Mouse (Mus musculus) E14TG2a.4 (cell line): ENCODE results near the gene Hist1h2bh.

Experiments used
- H3K27me3 ChIP-seq: 2 replicates; pipeline ENCODE4 v1.6.1; 2014; ENCODE audit warnings: low read length, control low read depth; ENCODE audit not compliant: insufficient read depth
- H3K36me3 ChIP-seq: 2 replicates; pipeline ENCODE4 v1.6.1; 2014; ENCODE audit warnings: low read length, control low read depth; ENCODE audit not compliant: insufficient read depth
- H3K4me1 ChIP-seq: replicated peaks from 2 replicates; pipeline ENCODE4 v1.6.1; 2014; ENCODE audit warnings: low read depth, low read length, control low read depth
- H3K4me3 ChIP-seq: replicated peaks from 2 replicates; pipeline ENCODE4 v1.5.1; 2014; ENCODE audit warnings: mild to moderate bottlenecking, low read length
- H3K9me3 ChIP-seq: 2 replicates; pipeline ENCODE4 v1.6.1; 2014; ENCODE audit warnings: low read length, control low read depth
- CTCF ChIP-seq: conservative IDR thresholded peaks from 2 replicates; pipeline ENCODE4 v1.5.1; 2014; ENCODE audit warnings: low read length
- NANOG ChIP-seq: IDR thresholded peaks from 2 replicates; pipeline ENCODE4 v1.6.1; 2014; ENCODE audit warnings: borderline replicate concordance, low read length, mixed read lengths
- POU5F1 ChIP-seq: IDR thresholded peaks from 2 replicates; pipeline ENCODE4 v1.6.1; 2014; ENCODE audit warnings: low read length, borderline replicate concordance

The Hist1h2bh gene

DNA sequence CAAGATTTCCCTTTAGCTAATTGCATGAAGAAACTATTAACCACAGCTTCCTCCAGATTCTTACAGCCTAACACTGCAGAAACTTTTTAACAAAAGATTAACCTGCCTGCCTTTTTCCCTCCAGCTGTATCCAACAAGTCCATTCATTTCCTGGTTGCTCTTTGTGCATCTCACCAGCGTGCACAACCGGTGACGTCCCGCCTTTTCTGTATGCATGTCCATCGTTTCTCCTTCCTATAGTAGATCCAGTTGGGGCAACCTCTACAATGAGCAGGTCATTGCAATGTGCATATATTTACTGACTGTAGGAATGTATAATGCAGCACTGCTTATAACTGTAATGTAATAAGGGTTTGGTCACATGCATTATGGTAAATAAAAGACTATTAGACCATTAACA is 19.2 kb downstream of the Hist1h2bh start:
- TF ChIP-seq NANOG (no peak), POU5F1 (no peak), CTCF (no peak)
- no peak overlapping the region for H3K4me3 ChIP-seq
- peaks cover 42% of the 10 kb centered on the region for H3K4me1 ChIP-seq
- no peaks in the 10 kb centered on the region for H3K27me3 ChIP-seq
- no peaks in the 10 kb centered on the region for H3K36me3 ChIP-seq
- no peaks in the 10 kb centered on the region for H3K9me3 ChIP-seq

DNA sequence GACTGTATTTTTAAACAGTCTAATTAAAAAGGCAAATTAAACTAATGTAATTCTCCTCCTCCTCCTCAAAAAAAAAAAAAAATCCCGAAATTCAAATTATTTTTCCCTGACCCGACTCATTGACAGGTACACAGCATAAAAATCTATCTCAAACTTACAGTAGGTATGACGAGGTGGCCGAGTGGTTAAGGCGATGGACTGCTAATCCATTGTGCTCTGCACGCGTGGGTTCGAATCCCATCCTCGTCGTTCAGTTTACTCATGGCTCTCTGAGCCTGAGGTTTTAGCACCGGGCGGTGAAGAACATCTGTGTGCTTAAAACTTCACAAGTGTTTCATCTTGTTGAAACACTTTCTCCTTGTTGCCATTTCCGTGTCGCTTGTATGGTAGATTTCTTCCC is 21.5 kb downstream of the Hist1h2bh start:
- TF ChIP-seq NANOG, result no peak
- no peak for TF ChIP-seq POU5F1
- no peak for TF ChIP-seq CTCF
- H3K9me3 ChIP-seq, result no peaks in the 10 kb centered on the region
- no peaks in the 10 kb centered on the region for H3K36me3 ChIP-seq
- peaks cover 34% of the 10 kb centered on the region for H3K4me1 ChIP-seq
- H3K4me3 ChIP-seq, result peak overlapping the region; percentile 67
- H3K27me3 ChIP-seq, result no peaks in the 10 kb centered on the region

DNA sequence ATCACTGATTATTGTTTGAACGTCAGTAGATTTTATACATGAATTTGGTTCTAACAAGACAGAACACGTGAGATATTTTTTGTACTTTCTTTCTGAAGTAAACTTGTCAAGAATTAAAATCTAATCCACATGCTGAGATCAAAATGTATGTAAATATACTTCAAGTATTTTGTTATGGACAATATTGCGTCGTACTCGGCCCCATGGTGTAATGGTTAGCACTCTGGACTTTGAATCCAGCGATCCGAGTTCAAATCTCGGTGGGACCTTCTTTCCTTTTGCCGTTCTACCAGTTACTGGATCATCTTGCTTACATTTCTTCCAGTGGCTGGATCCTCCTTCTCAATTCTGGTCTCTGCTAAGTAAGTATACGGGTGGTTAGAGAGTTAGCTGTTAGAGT is 23.8 kb downstream of the Hist1h2bh start:
- no peaks in the 10 kb centered on the region for H3K9me3 ChIP-seq
- H3K4me1 ChIP-seq, result peaks cover 42% of the 10 kb centered on the region
- no peaks in the 10 kb centered on the region for H3K36me3 ChIP-seq
- no peak for TF ChIP-seq NANOG
- no peak for TF ChIP-seq CTCF
- no peak for TF ChIP-seq POU5F1
- H3K27me3 ChIP-seq, result no peaks in the 10 kb centered on the region
- peak overlapping the region; percentile 85 for H3K4me3 ChIP-seq

DNA sequence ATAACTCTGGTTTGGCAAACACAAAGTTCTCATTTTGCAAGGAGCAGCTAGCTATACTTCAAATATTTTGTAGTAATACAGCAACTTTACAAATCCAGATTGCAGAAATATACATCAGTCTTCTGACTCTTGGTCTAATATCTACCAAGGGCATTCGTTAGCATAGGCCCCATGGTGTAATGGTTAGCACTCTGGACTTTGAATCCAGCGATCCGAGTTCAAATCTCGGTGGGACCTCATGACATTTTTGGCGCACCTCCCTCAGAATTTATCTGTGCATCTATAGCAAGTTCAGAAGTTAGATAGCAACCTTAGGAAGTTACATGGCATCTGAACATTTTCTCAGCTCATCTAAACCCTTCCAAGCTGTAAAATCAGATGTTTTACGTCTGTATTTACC is 24.3 kb downstream of the Hist1h2bh start:
- Histone ChIP-seq H3K27me3 (no peaks in the 10 kb centered on the region), H3K4me3 (peak overlapping the region; percentile 85), H3K4me1 (peaks cover 47% of the 10 kb centered on the region), H3K36me3 (no peaks in the 10 kb centered on the region), H3K9me3 (no peaks in the 10 kb centered on the region)
- TF ChIP-seq CTCF (no peak), POU5F1 (no peak), NANOG (no peak)

DNA sequence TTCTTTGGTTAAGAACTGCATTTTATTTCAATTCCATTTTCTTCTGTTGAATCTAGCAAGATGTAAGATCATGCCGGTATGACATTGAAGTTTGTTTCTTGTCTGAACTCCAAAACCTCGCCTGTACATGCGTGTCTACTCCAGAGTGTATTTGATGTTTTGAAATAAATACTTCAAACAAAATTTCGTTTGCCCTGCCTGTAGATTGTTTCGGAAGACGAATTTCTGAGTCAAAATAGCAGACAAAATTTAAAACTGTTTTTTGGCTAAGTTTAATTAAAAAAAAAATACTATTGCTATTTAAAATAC is 24.9 kb downstream of the Hist1h2bh start:
- peaks cover 53% of the 10 kb centered on the region for H3K4me1 ChIP-seq
- H3K4me3 ChIP-seq, result peak overlapping the region; percentile 85
- H3K36me3 ChIP-seq, result no peaks in the 10 kb centered on the region
- TF ChIP-seq POU5F1 (no peak), NANOG (no peak)
- no peaks in the 10 kb centered on the region for H3K27me3 ChIP-seq
- H3K9me3 ChIP-seq, result no peaks in the 10 kb centered on the region

DNA sequence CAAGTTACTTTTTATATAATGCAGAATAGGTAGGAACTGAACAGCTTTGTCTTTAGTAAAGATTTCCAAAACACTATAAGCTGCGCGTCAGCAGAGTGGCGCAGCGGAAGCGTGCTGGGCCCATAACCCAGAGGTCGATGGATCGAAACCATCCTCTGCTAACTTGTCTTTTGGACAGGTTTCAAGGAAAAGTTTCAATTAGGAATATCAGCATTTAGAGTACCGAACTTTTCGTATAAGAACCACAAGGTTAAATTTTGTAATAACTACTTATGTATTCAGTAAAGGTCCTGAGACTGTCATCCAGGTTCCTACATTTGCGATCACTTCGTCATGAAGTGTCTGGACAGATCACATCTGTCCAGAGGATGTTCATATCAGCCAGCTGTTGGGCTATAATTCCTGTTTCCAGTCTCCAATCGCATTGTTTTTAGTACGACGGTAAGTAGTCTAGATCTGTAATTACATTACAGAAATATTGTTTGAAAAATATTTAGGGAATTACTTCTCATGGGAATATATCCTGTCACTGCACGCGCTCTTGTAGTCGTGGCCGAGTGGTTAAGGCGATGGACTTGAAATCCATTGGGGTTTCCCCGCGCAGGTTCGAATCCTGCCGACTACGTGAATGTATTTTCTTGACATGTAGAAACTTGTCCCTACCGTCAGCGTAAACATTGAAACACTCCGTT is 25.4 kb downstream of the Hist1h2bh start:
- Histone ChIP-seq H3K9me3 (no peaks in the 10 kb centered on the region), H3K4me1 (peaks cover 58% of the 10 kb centered on the region), H3K36me3 (no peaks in the 10 kb centered on the region), H3K4me3 (peak overlapping the region; percentile 85), H3K27me3 (no peaks in the 10 kb centered on the region)
- no peak for TF ChIP-seq NANOG
- TF ChIP-seq CTCF, result no peak
- TF ChIP-seq POU5F1, result no peak

DNA sequence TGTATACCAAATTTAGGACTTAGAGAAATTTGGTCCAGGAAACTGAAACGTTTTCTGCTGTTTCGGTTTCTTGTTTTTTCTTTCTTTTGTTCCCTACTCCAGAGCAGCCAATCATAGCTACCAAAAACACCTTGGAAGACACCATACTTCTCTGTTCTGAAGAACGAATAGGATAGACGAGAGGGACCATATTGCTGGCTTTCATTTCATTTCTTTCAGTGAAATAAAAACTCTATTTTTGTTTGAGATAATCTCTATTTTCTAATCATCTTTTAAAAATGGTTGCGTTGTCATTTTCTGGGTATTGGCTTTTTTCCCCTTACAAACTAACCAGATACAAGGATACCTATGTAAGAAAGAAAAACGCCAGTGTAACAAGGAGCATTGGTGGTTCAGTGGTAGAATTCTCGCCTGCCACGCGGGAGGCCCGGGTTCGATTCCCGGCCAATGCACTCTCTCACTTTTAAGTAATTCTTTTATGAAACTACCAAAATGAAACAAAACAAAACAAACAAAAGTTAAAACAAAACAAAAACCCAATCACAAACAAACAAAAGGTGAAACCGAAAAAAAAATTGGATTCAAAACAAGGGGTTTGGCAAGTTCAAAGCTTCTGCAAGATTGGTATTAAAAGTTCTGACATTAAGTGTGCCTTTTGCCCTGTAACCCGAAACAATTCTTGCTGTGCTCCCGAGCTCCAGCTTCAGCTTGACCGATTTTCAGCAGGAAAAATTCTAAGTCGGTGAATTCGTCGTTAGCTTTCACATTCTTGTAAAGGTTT is 26.2 kb downstream of the Hist1h2bh start:
- H3K36me3 ChIP-seq, result no peaks in the 10 kb centered on the region
- TF ChIP-seq CTCF (no peak), NANOG (no peak), POU5F1 (no peak)
- H3K9me3 ChIP-seq, result no peaks in the 10 kb centered on the region
- no peaks in the 10 kb centered on the region for H3K27me3 ChIP-seq
- peaks cover 62% of the 10 kb centered on the region for H3K4me1 ChIP-seq
- H3K4me3 ChIP-seq, result peak overlapping the region; percentile 85

DNA sequence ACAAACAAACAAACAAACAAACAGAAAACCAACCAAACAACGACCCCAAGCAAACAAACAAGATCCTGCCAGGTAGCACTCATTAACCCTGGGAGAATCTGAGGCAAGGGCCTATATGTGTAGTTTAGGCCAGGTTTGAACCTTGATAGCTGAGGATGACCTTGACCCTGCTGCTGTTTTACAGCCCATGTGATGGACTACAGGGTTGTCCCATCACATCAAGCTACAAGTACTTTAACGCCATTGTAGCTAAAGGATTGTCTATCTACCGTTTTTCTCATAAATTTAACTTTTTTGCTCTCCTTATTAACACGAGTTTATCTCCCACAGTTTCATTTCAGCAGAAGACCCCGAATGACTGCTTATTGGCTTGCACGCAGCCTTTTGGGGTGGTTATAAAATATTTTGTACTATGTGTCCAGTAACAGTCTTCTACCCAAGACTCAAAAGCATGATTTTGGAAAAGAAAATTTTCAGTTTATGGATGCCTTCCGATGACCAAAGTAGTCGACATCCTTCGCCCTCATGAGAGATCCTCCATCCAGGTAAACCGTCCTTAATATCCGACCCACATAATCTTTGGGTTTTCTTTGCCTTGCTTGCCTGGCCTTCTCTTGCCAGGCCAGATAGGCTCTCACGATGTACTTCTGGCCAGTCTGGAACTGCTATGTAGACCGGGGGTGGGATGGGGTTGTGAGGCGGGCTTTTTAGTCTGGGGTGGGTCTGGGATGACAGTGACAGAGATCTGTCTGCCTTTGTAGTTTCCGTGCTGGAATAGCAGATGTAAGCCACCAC is 27.2 kb downstream of the Hist1h2bh start:
- Histone ChIP-seq H3K27me3 (no peaks in the 10 kb centered on the region), H3K9me3 (no peaks in the 10 kb centered on the region), H3K4me1 (peaks cover 62% of the 10 kb centered on the region), H3K36me3 (no peaks in the 10 kb centered on the region), H3K4me3 (peak overlapping the region; percentile 85)
- TF ChIP-seq POU5F1, result no peak
- no peak for TF ChIP-seq CTCF
- TF ChIP-seq NANOG, result no peak
